Mouse (Mus musculus) MEL (cell line): ENCODE data around the gene Otud7b. TPM values are rescaled to one million over a fixed set of nuclear protein-coding genes. Genes with fewer than 3 reads are reported as not detected.

Source experiments
- DNase-seq: peaks from one replicate; pipeline ENCODE4 v3.0.0; 2011; ENCODE audit warnings: low read depth, low spot score
- H3K27ac ChIP-seq: 2 replicates; pipeline ENCODE4 v1.5.1; 2012; ENCODE audit warnings: low read depth, mild to moderate bottlenecking, control low read depth, low read length, moderate library complexity; ENCODE audit not compliant: control insufficient read depth
- H3K27me3 ChIP-seq, 2 experiments: fragments of 150-350 bp in 1 of 2; sonication (generic) in 1 of 2; 2 replicates each; pipeline ENCODE4 v1.6.1; 2012; ENCODE audit warnings: low read length in 2 of 2, mild to moderate bottlenecking in 2 of 2, improper control_type of control experiment in 1 of 2, moderate library complexity in 1 of 2; ENCODE audit not compliant: insufficient read depth in 2 of 2, control insufficient read depth in 1 of 2
- H3K36me3 ChIP-seq, 2 experiments: 2 replicates each; pipeline ENCODE4 v1.6.1; 2012 to 2014; ENCODE audit warnings: low read length in 2 of 2, improper control_type of control experiment in 1 of 2, inconsistent platforms in 1 of 2, mild to moderate bottlenecking in 1 of 2; ENCODE audit not compliant: insufficient read depth in 2 of 2, control insufficient read depth in 1 of 2
- H3K4me1 ChIP-seq, 2 experiments: fragments of 150-350 bp in 1 of 2; sonication (generic) in 1 of 2; 2 replicates each; pipeline ENCODE4 v1.6.1; 2012; ENCODE audit warnings: low read length in 2 of 2, improper control_type of control experiment in 1 of 2, mild to moderate bottlenecking in 1 of 2; ENCODE audit not compliant: insufficient read depth in 2 of 2, control insufficient read depth in 1 of 2
- H3K4me3 ChIP-seq, 2 experiments: fragments of 150-350 bp in 1 of 2; sonication (generic) in 1 of 2; 2 replicates each; pipeline ENCODE4 v1.5.1; 2012; ENCODE audit warnings: low read depth in 2 of 2, low read length in 2 of 2, mild to moderate bottlenecking in 2 of 2, moderate library complexity in 2 of 2, control low read depth in 1 of 2, improper control_type of control experiment in 1 of 2; ENCODE audit not compliant: control insufficient read depth in 1 of 2, insufficient read depth in 1 of 2
- H3K79me2 ChIP-seq: 2 replicates; pipeline ENCODE4 v1.6.1; 2012; ENCODE audit warnings: mild to moderate bottlenecking, low read length, moderate library complexity; ENCODE audit not compliant: control insufficient read depth, poor library complexity, insufficient read depth
- H3K9ac ChIP-seq: 2 replicates; pipeline ENCODE4 v1.6.1; 2012; ENCODE audit warnings: low read depth, mild to moderate bottlenecking, control low read depth, low read length, moderate library complexity; ENCODE audit not compliant: control insufficient read depth, poor library complexity, severe bottlenecking
- H3K9me3 ChIP-seq: fragments of 150-350 bp; sonication (generic); replicated peaks from 2 replicates; pipeline ENCODE4 v1.6.1; 2012; ENCODE audit warnings: mild to moderate bottlenecking, low read length, improper control_type of control experiment, moderate library complexity; ENCODE audit not compliant: insufficient read depth
- CTCF ChIP-seq, 3 experiments: IDR thresholded peaks in 2 of 3; conservative IDR thresholded peaks in 1 of 3; 2 replicates each; pipeline ENCODE4 v1.5.1; 2011 to 2012; ENCODE audit warnings: low read length in 3 of 3, low read depth in 2 of 3, mild to moderate bottlenecking in 2 of 3, improper control_type of control experiment in 1 of 3, inconsistent platforms in 1 of 3, mixed read lengths in 1 of 3, moderate library complexity in 1 of 3; ENCODE audit not compliant: control insufficient read depth in 1 of 3, insufficient read depth in 1 of 3, poor library complexity in 1 of 3, severe bottlenecking in 1 of 3
- JUND ChIP-seq: IDR thresholded peaks from 2 replicates; pipeline ENCODE4 v1.6.1; 2011; ENCODE audit warnings: low read depth, mild to moderate bottlenecking, improper control_type of control experiment, low read length
- KAT2A ChIP-seq: conservative IDR thresholded peaks from 2 replicates; pipeline ENCODE4 v1.6.1; 2012; ENCODE audit warnings: low read depth, low read length, improper control_type of control experiment, inconsistent platforms
- RAD21 ChIP-seq: IDR thresholded peaks from 2 replicates; pipeline ENCODE4 v1.6.1; 2011; ENCODE audit warnings: mild to moderate bottlenecking, low read depth, low read length, improper control_type of control experiment
- RCOR1 ChIP-seq: IDR thresholded peaks from 2 replicates; pipeline ENCODE4 v1.6.1; 2012; ENCODE audit warnings: low read depth, mild to moderate bottlenecking, inconsistent platforms, low read length, improper control_type of control experiment
- SMC3 ChIP-seq: IDR thresholded peaks from 2 replicates; pipeline ENCODE4 v1.6.1; 2011; ENCODE audit warnings: low read depth, low read length, improper control_type of control experiment
- TCF12 ChIP-seq: IDR thresholded peaks from 2 replicates; pipeline ENCODE4 v1.6.1; 2014; ENCODE audit warnings: low read depth, mild to moderate bottlenecking, inconsistent platforms, low read length, improper control_type of control experiment, moderate library complexity
- ZC3H11A ChIP-seq: IDR thresholded peaks from 2 replicates; pipeline ENCODE4 v1.6.1; 2012; ENCODE audit warnings: low read depth, mild to moderate bottlenecking, inconsistent platforms, low read length, improper control_type of control experiment
- polyA plus RNA-seq, 2 experiments: library from polyadenylated mRNA; stranded (reverse) in 1 of 2; unstranded in 1 of 2; fragments of >175 nt in 1 of 2; fragments of >200 nt in 1 of 2; gene quantifications; 2 replicates each; pipeline versions ENCODE4 v1.2.1 to v1.2.4; 2012; ENCODE audit warnings: low replicate concordance in 2 of 2, low read depth in 1 of 2; ENCODE audit not compliant: insufficient read length in 2 of 2, insufficient read depth in 1 of 2, missing spikeins in 1 of 2
- total RNA-seq: library from RNA; depleted of rRNA; stranded (reverse); fragments of 300-350 nt; gene quantifications from 2 replicates; pipeline ENCODE4 v1.2.3, GENCODE M21; 2012; rRNA removed

The Otud7b gene
- total and polyA plus RNA-seq, 3 experiments, result 17.9 to 25.8 (median 24.4) TPM

DNA sequence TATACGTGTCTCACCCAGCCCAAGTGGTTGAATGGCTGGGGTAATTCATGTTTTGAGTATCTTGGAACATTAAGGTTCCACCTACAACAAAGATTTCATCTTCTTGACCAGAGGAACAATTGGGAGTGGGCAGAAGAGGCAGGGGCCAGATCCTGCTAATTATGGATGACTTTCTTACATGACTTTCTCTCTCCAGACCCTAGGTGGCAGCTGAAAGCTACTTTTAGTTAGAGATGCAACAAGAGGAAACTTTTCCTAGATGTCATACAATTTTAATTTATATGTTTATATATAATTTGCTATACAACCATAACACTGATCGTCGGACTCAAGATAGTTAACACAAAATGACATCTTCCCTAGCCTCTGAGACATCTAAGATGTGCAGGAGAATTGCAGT, 103.5 kb downstream of the Otud7b start:
- Histone ChIP-seq H3K9me3 (no peaks in the 10 kb centered on the region), H3K27ac (no peak overlapping the region), H3K36me3 (no peaks in the 10 kb centered on the region), H3K4me3 (no peak overlapping the region), H3K27me3 (peaks cover 24 to 47% of the 10 kb centered on the region in 2 experiments), H3K4me1 (no peaks in the 10 kb centered on the region), H3K9ac (no peak overlapping the region), H3K79me2 (no peaks in the 10 kb centered on the region)
- peak; percentile 38 for DNase-seq
- TF ChIP-seq KAT2A (no peak), RAD21 (peak; percentile 63), ZC3H11A (peak; percentile 49), CTCF (IDR thresholded peaks at IDR 0.05 in 2 of 3, conservative IDR thresholded peaks at IDR 0.05 in 1 of 3; ENCODE audit: control insufficient read depth in 1 of 3, insufficient read depth in 1 of 3, low read depth in 2 of 3, low read length in 3 of 3, poor library complexity in 1 of 3, severe bottlenecking in 1 of 3) (peak in 1 of 3 experiments; percentile 54; a peak in 2 of 6 replicates), RCOR1 (no peak), SMC3 (peak; percentile 44; the same call in 1 of the 2 replicates)

DNA sequence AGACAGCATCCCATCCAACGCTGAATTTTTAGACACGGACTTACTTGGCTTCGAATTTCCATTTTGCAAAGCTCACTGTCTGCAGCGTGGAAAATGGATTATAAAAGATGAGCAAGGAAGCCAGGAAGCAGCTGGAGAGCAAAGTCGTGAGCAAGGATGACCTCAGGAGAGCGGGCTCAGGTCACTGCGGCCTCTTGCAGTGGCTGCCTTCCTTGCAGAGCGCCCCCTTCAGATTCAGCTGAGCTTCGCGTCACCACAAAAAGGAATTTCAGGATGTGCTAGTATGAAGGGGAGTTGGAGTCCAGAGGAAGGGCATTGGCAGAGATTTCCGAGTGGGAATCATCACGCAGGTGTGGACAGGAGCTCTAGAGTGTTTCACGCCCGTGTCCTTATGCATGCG, 104.9 kb downstream of the Otud7b start:
- Histone ChIP-seq H3K9me3 (no peaks in the 10 kb centered on the region), H3K4me3 (no peak overlapping the region), H3K27ac (no peak overlapping the region), H3K79me2 (no peaks in the 10 kb centered on the region), H3K36me3 (no peaks in the 10 kb centered on the region), H3K9ac (no peak overlapping the region), H3K4me1 (no peaks in the 10 kb centered on the region), H3K27me3 (peaks cover 32 to 61% of the 10 kb centered on the region in 2 experiments)
- DNase-seq, result no peak
- TF ChIP-seq JUND (no peak), TCF12 (no peak), SMC3 (peak; percentile 24), CTCF (IDR thresholded peaks at IDR 0.05 in 2 of 3, conservative IDR thresholded peaks at IDR 0.05 in 1 of 3; ENCODE audit: control insufficient read depth in 1 of 3, insufficient read depth in 1 of 3, low read depth in 2 of 3, low read length in 3 of 3, poor library complexity in 1 of 3, severe bottlenecking in 1 of 3) (peak; percentile 40 to 64 (median 50); a peak in 5 of 6 replicates)

Other genes starting within 250 kb of the Otud7b start
- 109 and 126 TPM in 2 replicates for gene Prpf3, start 248.6 kb upstream of the Otud7b start, total RNA-seq
- 100 to 1,000 TPM; 199 to 277 TPM for gene Prpf3, start 248.6 kb upstream of the Otud7b start, polyA plus RNA-seq
- gene Mrps21, start 233.0 kb upstream of the Otud7b start, total RNA-seq, result 524 and 586 TPM in 2 replicates
- gene Mrps21, start 233.0 kb upstream of the Otud7b start, polyA plus RNA-seq, result 100 to 1,000 TPM in 1 of 2 experiments, not detected in 1; 469 TPM
- 4.9 and 18.5 TPM in 2 replicates for gene Ciart, start 222.3 kb upstream of the Otud7b start, total RNA-seq
- gene Ciart, start 222.3 kb upstream of the Otud7b start, polyA plus RNA-seq, result 10 to 100 TPM in 1 of 2 experiments, not detected in 1; 23.8 TPM
- gene BC028528, start 212.5 kb upstream of the Otud7b start, total RNA-seq, result 7.4 and 12.2 TPM in 2 replicates
- 10 to 100 TPM in 1 of 2 experiments, not detected in 1; 13.6 TPM for gene BC028528, start 212.5 kb upstream of the Otud7b start, polyA plus RNA-seq
- gene Aph1a, start 210.6 kb upstream of the Otud7b start, total RNA-seq, result 110 and 127 TPM in 2 replicates
- 100 to 1,000 TPM in 1 of 2 experiments, not detected in 1; 170 TPM for gene Aph1a, start 210.6 kb upstream of the Otud7b start, polyA plus RNA-seq
- gene Car14, start 199.8 kb upstream of the Otud7b start, total RNA-seq, result 0.15 TPM in 1 of 2 replicates, not detected in the other
- under 1 TPM in 1 of 2 experiments, not detected in 1; 0.38 TPM for gene Car14, start 199.8 kb upstream of the Otud7b start, polyA plus RNA-seq
- 159 and 197 TPM in 2 replicates for gene Anp32e, start 175.3 kb upstream of the Otud7b start, total RNA-seq
- gene Anp32e, start 175.3 kb upstream of the Otud7b start, polyA plus RNA-seq, result 100 to 1,000 TPM; 412 to 748 TPM
- gene Plekho1, start 108.5 kb upstream of the Otud7b start, total RNA-seq, result 4.2 and 6.4 TPM in 2 replicates
- gene Plekho1, start 108.5 kb upstream of the Otud7b start, polyA plus RNA-seq, result 10 to 100 TPM in 1 of 2 experiments, not detected in 1; 19.2 TPM
- 24.4 and 28.9 TPM in 2 replicates for gene Vps45, start 46.1 kb upstream of the Otud7b start, total RNA-seq
- gene Vps45, start 46.1 kb upstream of the Otud7b start, polyA plus RNA-seq, result 10 to 100 TPM; 20.6 to 92.0 TPM
- 0.62 and 0.77 TPM in 2 replicates for gene Mtmr11, start 57.5 kb downstream of the Otud7b start, total RNA-seq
- gene Mtmr11, start 57.5 kb downstream of the Otud7b start, polyA plus RNA-seq, result 1 to 10 TPM in 1 of 2 experiments, not detected in 1; 1.4 TPM
- gene Sf3b4, start 67.8 kb downstream of the Otud7b start, total RNA-seq, result 135 and 157 TPM in 2 replicates
- 100 to 1,000 TPM; 102 to 423 TPM for gene Sf3b4, start 67.8 kb downstream of the Otud7b start, polyA plus RNA-seq
- 0.77 and 2.1 TPM in 2 replicates for gene Sv2a, start 76.6 kb downstream of the Otud7b start, total RNA-seq
- gene Sv2a, start 76.6 kb downstream of the Otud7b start, polyA plus RNA-seq, result 1 to 10 TPM in 1 of 2 experiments, not detected in 1; 3.3 TPM
- gene Bola1, start 115.2 kb downstream of the Otud7b start, total RNA-seq, result 115 and 123 TPM in 2 replicates
- 100 to 1,000 TPM in 1 of 2 experiments, not detected in 1; 124 TPM for gene Bola1, start 115.2 kb downstream of the Otud7b start, polyA plus RNA-seq
- gene Hist2h2ab, start 115.3 kb downstream of the Otud7b start, total RNA-seq, result 197 and 234 TPM in 2 replicates
- gene Hist2h2ab, start 115.3 kb downstream of the Otud7b start, polyA plus RNA-seq, result under 1 TPM in 1 of 2 experiments, not detected in 1; 0.72 TPM
- gene Hist2h2ac, start 116.4 kb downstream of the Otud7b start, total RNA-seq, result 2,824 and 3,687 TPM in 2 replicates
- gene Hist2h2ac, start 116.4 kb downstream of the Otud7b start, polyA plus RNA-seq, result 1 to 10 TPM in 1 of 2 experiments, not detected in 1; 4.8 TPM
- 1.6 and 1.8 TPM in 2 replicates for gene Hist2h2be, start 116.6 kb downstream of the Otud7b start, total RNA-seq
- gene Hist2h2be, start 116.6 kb downstream of the Otud7b start, polyA plus RNA-seq, result 1 to 10 TPM in 1 of 2 experiments, not detected in 1; 3.2 TPM
- 2,744 and 3,348 TPM in 2 replicates for gene Hist2h3c2, start 134.6 kb downstream of the Otud7b start, total RNA-seq
- gene Hist2h3c2, start 134.6 kb downstream of the Otud7b start, polyA plus RNA-seq, result 1,000 to 10,000 TPM in 1 of 2 experiments, 1 to 10 TPM in 1; 8.2 to 1,897 TPM
- gene Hist2h2aa2, start 135.7 kb downstream of the Otud7b start, total RNA-seq, result 11,232 and 13,053 TPM in 2 replicates
- 10 to 100 TPM in 1 of 2 experiments, not detected in 1; 18.4 TPM for gene Hist2h2aa2, start 135.7 kb downstream of the Otud7b start, polyA plus RNA-seq
- gene Hist2h2aa1, start 141.0 kb downstream of the Otud7b start, total RNA-seq, result 3,456 and 4,103 TPM in 2 replicates
- gene Hist2h2aa1, start 141.0 kb downstream of the Otud7b start, polyA plus RNA-seq, result 1 to 10 TPM in 1 of 2 experiments, not detected in 1; 1.5 TPM
- gene Hist2h3c1, start 142.2 kb downstream of the Otud7b start, total RNA-seq, result 1.3 and 1.5 TPM in 2 replicates
- gene Hist2h3c1, start 142.2 kb downstream of the Otud7b start, polyA plus RNA-seq, result not detected
- 195 and 290 TPM in 2 replicates for gene Hist2h4, start 158.8 kb downstream of the Otud7b start, total RNA-seq
- 1 to 10 TPM in 1 of 2 experiments, not detected in 1; 1.5 TPM for gene Hist2h4, start 158.8 kb downstream of the Otud7b start, polyA plus RNA-seq
- gene Hist2h3b, start 164.1 kb downstream of the Otud7b start, total RNA-seq, result 3,962 and 5,017 TPM in 2 replicates
- gene Hist2h3b, start 164.1 kb downstream of the Otud7b start, polyA plus RNA-seq, result 10 to 100 TPM in 1 of 2 experiments, not detected in 1; 71.7 TPM
- gene Hist2h2bb, start 165.2 kb downstream of the Otud7b start, total RNA-seq, result 6,680 and 8,754 TPM in 2 replicates
- 10 to 100 TPM in 1 of 2 experiments, not detected in 1; 11.2 TPM for gene Hist2h2bb, start 165.2 kb downstream of the Otud7b start, polyA plus RNA-seq
- gene Fcgr1, start 189.4 kb downstream of the Otud7b start, total RNA-seq, result 3.4 and 4.7 TPM in 2 replicates
- 1 to 10 TPM in 1 of 2 experiments, not detected in 1; 2.8 TPM for gene Fcgr1, start 189.4 kb downstream of the Otud7b start, polyA plus RNA-seq